Mouse (Mus musculus) midbrain, embryonic 13.5 days (tissue): ENCODE data around the gene Mrgpre. TPM values are rescaled to one million over a fixed set of nuclear protein-coding genes. Genes with fewer than 3 reads are reported as not detected.

Experiments
- microRNA-seq: library from miRNA; unstranded; fragments of <30 nt; microRNA quantifications from one replicate; pipeline ENCODE4, GENCODE M21; 2016
- polyA plus RNA-seq: library from polyadenylated mRNA; unstranded; fragments of >200 nt; fragmentation: Nextera tagmentation; extraction: Ambion mirVana; gene quantifications from 2 replicates; pipeline ENCODE4 v1.2.1, GENCODE M21; 2015

The Mrgpre gene
- polyA plus RNA-seq, 1 experiment from 2014 or later, result 3.8 TPM

Small RNA genes lying within 50 kb of the gene (microRNA-seq; reads per million reads assigned to microRNA genes)
- not detected for gene Gm22064

Other genes starting within 250 kb of the Mrgpre start
- 364 and 378 TPM in 2 replicates for gene Nap1l4, start 235.4 kb downstream of the Mrgpre start, polyA plus RNA-seq
- gene Cars, start 184.4 kb downstream of the Mrgpre start, polyA plus RNA-seq, result 63.3 and 68.9 TPM in 2 replicates
- gene Tnfrsf26, start 155.8 kb downstream of the Mrgpre start, polyA plus RNA-seq, result 0.08 and 0.13 TPM in 2 replicates
- gene Tnfrsf22, start 134.8 kb downstream of the Mrgpre start, polyA plus RNA-seq, result 3.9 and 4.5 TPM in 2 replicates
- gene Tnfrsf23, start 98.6 kb downstream of the Mrgpre start, polyA plus RNA-seq, result 0.50 and 1.2 TPM in 2 replicates
- 27.0 and 27.3 TPM in 2 replicates for gene Osbpl5, start 27.5 kb downstream of the Mrgpre start, polyA plus RNA-seq
- not detected in 2 replicates for gene Mrgprg, start 17.5 kb downstream of the Mrgpre start, polyA plus RNA-seq
- gene Nadsyn1, start 38.3 kb upstream of the Mrgpre start, polyA plus RNA-seq, result 7.7 and 8.1 TPM in 2 replicates
- gene Dhcr7, start 38.6 kb upstream of the Mrgpre start, polyA plus RNA-seq, result 54.0 and 60.0 TPM in 2 replicates
- not detected in 2 replicates for gene Gm498, start 82.3 kb upstream of the Mrgpre start, polyA plus RNA-seq
- gene Shank2, start 217.4 kb upstream of the Mrgpre start, polyA plus RNA-seq, result 5.8 and 6.3 TPM in 2 replicates